Mouse (Mus musculus) urinary bladder, postnatal 14 days (tissue): ENCODE measurements around the gene Olfr206.
"Not testable (repeated sequence)": the region's sequence is repeated elsewhere in the genome, so short reads cannot be mapped to it uniquely, and the experiment has no call there.

Source experiments
- DNase-seq: peaks from one replicate; pipeline ENCODE4 v3.0.0; 2021; ENCODE audit warnings: low spot score

Olfr206 gene

DNA sequence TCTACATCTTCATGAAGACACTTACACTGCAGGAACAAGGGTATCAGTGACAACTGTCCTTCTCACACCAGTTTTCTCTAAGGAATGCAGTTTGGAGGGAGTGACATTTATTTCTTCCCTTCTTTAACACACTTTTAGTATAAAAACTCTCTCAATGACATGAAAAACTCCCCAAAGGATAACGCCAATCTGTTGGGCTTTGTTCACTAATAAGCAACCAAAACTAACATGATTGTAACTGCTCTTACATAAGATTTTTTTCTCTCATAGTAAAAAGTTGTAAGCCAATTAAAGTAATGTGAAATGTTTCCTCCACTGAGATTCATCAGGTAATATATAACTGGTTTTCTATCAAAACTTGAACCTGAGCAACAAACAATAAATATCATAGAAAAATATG is at the start of gene Olfr206:
TSS of gene Olfr206 (minus strand) at position 101 of the 400 bp plus-strand sequence.
- DNase-seq = no peak

DNA sequence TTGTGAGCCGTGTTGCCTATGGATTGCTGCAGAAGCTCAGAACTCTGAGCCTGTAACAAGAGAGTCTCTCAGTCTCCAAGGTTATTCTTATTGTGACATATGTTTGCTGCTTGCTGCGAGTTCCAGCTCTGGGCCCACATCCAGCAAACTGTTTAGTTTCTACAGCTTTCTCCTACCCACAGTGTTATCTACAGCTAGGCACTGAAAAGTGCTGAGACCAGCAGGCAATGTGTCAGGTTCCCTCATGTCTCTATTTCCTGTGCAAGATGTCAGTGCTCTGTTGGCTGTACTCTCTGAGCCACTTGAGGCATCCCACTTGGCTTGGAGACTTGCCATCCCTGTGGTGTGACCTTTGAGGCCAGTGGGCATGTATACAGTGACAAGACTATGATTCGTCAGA is 44.3 kb upstream of the Olfr206 start:
- no peak for DNase-seq

DNA sequence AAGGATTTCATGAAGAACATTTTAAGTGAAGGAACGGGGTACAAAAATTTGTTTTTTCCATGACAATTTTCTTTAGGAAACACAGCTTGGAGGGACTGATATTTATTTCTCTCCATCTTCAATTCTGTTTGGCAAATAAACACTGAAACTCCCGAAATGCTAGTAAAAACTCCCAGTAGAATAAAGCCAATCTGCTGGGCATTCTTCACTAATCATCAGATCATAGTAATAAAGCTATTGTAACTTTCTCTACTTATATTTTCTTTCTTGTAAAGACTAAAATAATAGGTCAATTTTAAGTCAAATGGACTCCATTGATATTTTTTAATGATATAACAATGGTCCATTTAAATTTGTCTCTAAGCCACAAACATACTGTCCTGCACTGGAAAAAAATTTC is 14.8 kb upstream of the Olfr206 start, which contains the start of gene Olfr209:
TSS of gene Olfr209 (minus strand) at position 101 of the 400 bp plus-strand sequence.
- DNase-seq = no peak

DNA sequence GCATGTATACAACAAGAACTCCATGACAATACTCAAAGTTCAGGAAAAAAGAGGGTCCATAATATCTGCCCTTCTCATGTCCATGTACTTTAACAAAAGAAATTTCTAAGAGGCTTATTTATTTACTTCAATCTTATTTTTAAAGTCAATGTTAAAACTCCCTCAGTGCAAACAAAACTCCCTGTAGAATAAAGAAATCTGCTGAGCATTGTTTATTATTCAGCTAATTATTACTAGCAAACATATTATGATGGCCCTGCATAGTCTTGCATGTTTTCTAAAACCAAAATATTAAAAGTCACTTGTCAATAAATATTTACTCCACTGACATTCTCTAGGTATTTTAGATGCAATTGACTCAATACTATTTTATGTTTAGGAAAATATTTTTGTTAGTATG is 18.0 kb downstream of the Olfr206 start, which contains the start of gene Olfr205:
TSS of gene Olfr205 (minus strand) at position 101 of the 400 bp plus-strand sequence.
- DNase-seq = no peak

DNA sequence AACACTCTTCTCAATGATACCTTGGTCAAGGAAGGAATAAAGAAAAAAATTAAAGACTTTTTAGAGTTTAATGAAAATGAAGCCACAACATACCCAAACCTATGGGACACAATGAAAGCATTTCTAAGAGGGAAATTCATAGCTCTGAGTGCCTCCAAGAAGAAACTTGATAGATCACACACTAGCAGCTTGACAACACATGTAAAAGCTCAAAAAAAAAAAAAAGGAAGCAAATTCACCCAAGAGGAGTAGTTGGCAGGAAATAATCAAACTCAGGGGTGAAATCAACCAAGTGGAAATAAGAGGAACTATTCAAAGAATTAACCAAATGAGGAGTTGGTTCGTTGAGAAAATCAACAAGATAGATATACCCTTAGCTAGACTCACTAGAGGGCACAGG is 25.8 kb downstream of the Olfr206 start:
- DNase-seq = not testable (repeated sequence)

DNA sequence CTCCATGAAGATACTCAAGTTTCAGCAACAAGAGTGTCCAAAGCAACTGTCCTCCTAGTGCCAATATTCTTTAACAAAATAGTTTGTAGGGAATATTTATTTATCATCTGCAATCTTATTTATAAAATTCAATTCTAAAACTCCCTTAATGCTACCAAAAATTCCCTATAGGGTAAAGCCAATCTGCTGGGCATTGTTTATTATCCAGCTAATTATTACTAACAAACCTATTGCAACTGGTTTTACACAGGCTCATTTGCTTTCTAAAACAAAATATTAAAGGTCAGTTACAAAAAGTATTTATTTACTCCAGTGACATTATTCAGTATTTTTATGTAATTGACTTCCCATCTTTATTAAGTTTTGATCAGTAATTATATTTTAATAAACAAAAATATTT is 30.9 kb downstream of the Olfr206 start, which contains the start of gene Olfr204:
TSS of gene Olfr204 (minus strand) at position 101 of the 400 bp plus-strand sequence.
- no peak for DNase-seq

DNA sequence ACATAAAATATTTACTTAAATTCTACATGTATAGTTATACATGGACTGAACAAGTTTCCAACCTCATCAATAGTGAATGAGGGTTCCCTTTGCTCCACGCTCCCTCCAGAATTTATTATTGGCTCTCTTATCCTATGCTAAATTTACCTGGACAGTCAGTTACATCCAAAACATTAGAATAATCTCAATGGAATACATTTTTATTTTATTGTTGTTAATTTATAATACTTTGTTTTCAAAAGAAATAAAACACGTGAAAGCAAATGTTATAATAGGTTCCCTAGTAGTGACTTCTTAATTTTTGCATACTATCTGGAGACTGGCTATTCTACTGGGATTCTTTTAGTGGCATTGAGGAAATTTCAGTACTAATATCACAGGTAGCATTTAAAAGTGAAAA is 50.5 kb downstream of the Olfr206 start, which contains the start of gene Olfr203:
TSS of gene Olfr203 (plus strand) at position 301 of the 400 bp plus-strand sequence.
- DNase-seq = no peak
